In the genomic region with DNA sequence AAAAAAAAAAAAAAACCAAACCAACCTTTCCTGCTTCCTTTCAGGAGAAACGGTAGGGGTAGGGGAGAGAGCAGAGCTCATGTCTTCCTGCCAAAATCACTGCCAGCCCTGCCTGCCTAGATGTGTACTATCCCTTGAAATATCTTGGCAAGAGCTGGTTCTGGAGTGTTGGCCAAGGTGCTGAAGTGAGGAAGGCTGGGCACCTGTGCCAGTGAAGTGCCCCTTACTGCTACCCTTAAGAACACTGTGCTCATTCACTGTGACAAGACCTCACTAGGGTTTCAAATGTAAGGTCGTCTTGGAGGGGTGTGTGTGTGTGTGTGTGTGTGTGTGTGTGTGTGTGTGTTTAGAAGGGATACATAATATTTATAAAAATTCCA, we compare ENCODE assay signal across 13 mouse cellular contexts. TPM values are rescaled to one million over a fixed set of nuclear protein-coding genes. Genes with fewer than 3 reads are reported as not detected.
DNase-seq lines count a peak whose midpoint lies in the region; ATAC-seq and TF ChIP-seq lines count a peak whose summit lies in the region.
"Had no signal": no experiment of that assay in that cellular context is flagged by ENCODE, and none has a peak within 500 bp of the region (broad histone marks: within the 10 kb centered on the region; RNA-seq: fewer than 3 reads in every experiment).

No protein-coding gene starts in this region.

- TF ChIP-seq CTCF in hindbrain, postnatal 0 days (IDR thresholded peaks at IDR 0.05; ENCODE audit: low read depth) = no peak

- H3K9ac ChIP-seq in hindbrain, postnatal 0 days (replicated peaks; ENCODE audit: low read length) = no peak overlapping the region
- H3K9ac ChIP-seq in hindbrain, embryonic 16.5 days (ENCODE audit: low read depth, low read length) = no peak overlapping the region
- no peak overlapping the region for H3K9ac ChIP-seq in neural tube, embryonic 15.5 days (replicated peaks)
- H3K9ac ChIP-seq: embryonic facial prominence, embryonic 13.5 days; intestine, embryonic 15.5 days; liver, postnatal 0 days had no signal

- no peaks in the 10 kb centered on the region for H3K27me3 ChIP-seq in hindbrain, postnatal 0 days (ENCODE audit: insufficient read depth, low read length)
- H3K27me3 ChIP-seq in hindbrain, embryonic 16.5 days (replicated peaks; ENCODE audit: control insufficient read depth, insufficient read depth, low read length) = peaks cover 2% of the 10 kb centered on the region; the same call in 1 of the 2 replicates
- peaks cover 9% of the 10 kb centered on the region; the same call in 1 of the 2 replicates for H3K27me3 ChIP-seq in neural tube, embryonic 15.5 days (replicated peaks)

- no peak overlapping the region for H3K27ac ChIP-seq in hindbrain, postnatal 0 days
- no peak overlapping the region for H3K27ac ChIP-seq in hindbrain, embryonic 16.5 days (ENCODE audit: low read depth, low read length)
- no peak overlapping the region for H3K27ac ChIP-seq in neural tube, embryonic 15.5 days (replicated peaks)
- H3K27ac ChIP-seq: embryonic facial prominence, embryonic 13.5 days; intestine, embryonic 15.5 days; kidney, postnatal 0 days had no signal

- peak; percentile 40 for DNase-seq in adrenal gland, postnatal 10 days
- no peak for DNase-seq in adrenal gland, adult 8-10 months
- DNase-seq in hindbrain, postnatal 0 days (ENCODE audit: low spot score) = peak; percentile 46
- DNase-seq in neural tube, embryonic 10.5 days (ENCODE audit: extremely low spot score, low spot score) = no peak
- DNase-seq in MN1 (ENCODE audit: low spot score) = no peak
- DNase-seq: gastrocnemius, postnatal 10 days; liver, postnatal 0 days had no signal

- peak overlapping the region; percentile 92; the same call in 1 of the 2 replicates for H3K4me2 ChIP-seq in hindbrain, postnatal 0 days (ENCODE audit: low read depth, low read length)
- no peak overlapping the region for H3K4me2 ChIP-seq in hindbrain, embryonic 16.5 days (ENCODE audit: low read length)
- H3K4me2 ChIP-seq in neural tube, embryonic 15.5 days = peak overlapping the region; percentile 3; the same call in 1 of the 2 replicates

- H3K36me3 ChIP-seq in hindbrain, postnatal 0 days (ENCODE audit: insufficient read depth, low read length) = no peaks in the 10 kb centered on the region
- no peaks in the 10 kb centered on the region for H3K36me3 ChIP-seq in hindbrain, embryonic 16.5 days (ENCODE audit: control insufficient read depth, insufficient read depth, low read length)
- no peaks in the 10 kb centered on the region for H3K36me3 ChIP-seq in neural tube, embryonic 15.5 days
- H3K36me3 ChIP-seq: embryonic facial prominence, embryonic 13.5 days; intestine, embryonic 15.5 days had no signal

- H3K9me3 ChIP-seq in hindbrain, postnatal 0 days (ENCODE audit: low read length) = 0 out of 2 replicates have a peak, but pooled peaks cover 5% of the 10 kb centered on the region
- no peaks in the 10 kb centered on the region for H3K9me3 ChIP-seq in hindbrain, embryonic 16.5 days (ENCODE audit: control insufficient read depth, low read length)
- H3K9me3 ChIP-seq in neural tube, embryonic 15.5 days (replicated peaks) = peaks cover 4% of the 10 kb centered on the region; the same call in 1 of the 2 replicates
- H3K9me3 ChIP-seq: embryonic facial prominence, embryonic 13.5 days; intestine, embryonic 15.5 days had no signal

- ATAC-seq in hindbrain, postnatal 0 days = no peak
- no peak for ATAC-seq in hindbrain, embryonic 16.5 days
- ATAC-seq in neural tube, embryonic 15.5 days (ENCODE audit: low FRiP score) = no peak
- ATAC-seq in megakaryocyte-erythroid progenitor cell, adult 5-6 weeks (replicated peaks; ENCODE audit: low FRiP score, low TSS enrichment, poor library complexity, severe bottlenecking) = 0 out of 2 replicates have a peak, but pooled peaks have one; percentile 30
- ATAC-seq: intestine, embryonic 15.5 days had no signal

- peaks cover 10% of the 10 kb centered on the region; the same call in 1 of the 2 replicates for H3K4me1 ChIP-seq in hindbrain, postnatal 0 days (ENCODE audit: insufficient read depth, low read length)
- H3K4me1 ChIP-seq in hindbrain, embryonic 16.5 days (ENCODE audit: control insufficient read depth, insufficient read depth, low read depth, low read length) = peaks cover 9% of the 10 kb centered on the region
- peaks cover 19% of the 10 kb centered on the region for H3K4me1 ChIP-seq in neural tube, embryonic 15.5 days

- 28% methylated on average over 2 of the region's 2 CpGs for WGBS in hindbrain, postnatal 0 days
- WGBS in hindbrain, embryonic 16.5 days = 34% methylated on average over 2 of the region's 2 CpGs
- 34% methylated on average over 2 of the region's 2 CpGs for WGBS in neural tube, embryonic 15.5 days

- H3K4me3 ChIP-seq in hindbrain, postnatal 0 days (ENCODE audit: low read length) = no peak overlapping the region
- H3K4me3 ChIP-seq in hindbrain, embryonic 16.5 days (ENCODE audit: low read length) = no peak overlapping the region
- H3K4me3 ChIP-seq in neural tube, embryonic 15.5 days (replicated peaks) = no peak overlapping the region
- H3K4me3 ChIP-seq: embryonic facial prominence, embryonic 13.5 days; intestine, embryonic 15.5 days had no signal

RNA-seq across cellular contexts. Expression of a gene that starts 2.3 kb away (rescaled TPM):
- total RNA-seq in adrenal gland, postnatal 10 days (2021) = 10 to 100 TPM; 19.2 to 23.7 TPM
- total RNA-seq in adrenal gland, adult 8-10 months (2022) = 10 to 100 TPM; 22.1 to 47.6 (median 36.8) TPM
- 14.2 and 21.6 TPM in 2 replicates for total RNA-seq in hindbrain, postnatal 0 days (2014; rRNA removed)
- polyA plus RNA-seq in hindbrain, postnatal 0 days (2015; fragmentation: Nextera tagmentation; extraction: Ambion mirVana) = 4.8 and 6.1 TPM in 2 replicates
- polyA plus RNA-seq in hindbrain, embryonic 16.5 days (2015; fragmentation: Nextera tagmentation; extraction: Ambion mirVana) = 5.8 and 5.9 TPM in 2 replicates
- 5.8 and 9.7 TPM in 2 replicates for polyA plus RNA-seq in neural tube, embryonic 15.5 days (2015; fragmentation: Nextera tagmentation; extraction: Ambion mirVana)
- total RNA-seq in megakaryocyte-erythroid progenitor cell, adult 5-6 weeks (2014; fragmentation: Nextera tagmentation) = 80.7 and 87.3 TPM in 2 replicates
- 60.1 and 74.3 TPM in 2 replicates for total RNA-seq in megakaryocyte-erythroid progenitor cell, adult 5-6 weeks (2017)

Comparison
In these comparisons a context has a peak if more than half of its experiments do, and no peak if none do; other contexts are left out.
1. DNase-seq: peak in adrenal gland, postnatal 10 days (single experiment) and hindbrain, postnatal 0 days (single experiment); none in adrenal gland, adult 8-10 months (single experiment), neural tube, embryonic 10.5 days (single experiment) and MN1 (single experiment).